ENCODE assay signal across 19 mouse cellular contexts in genomic region chr12:11754184-11754907, GRCm38 (mm10).
"Had no signal": no experiment of that assay in that cellular context is flagged by ENCODE, and none has a peak within 500 bp of the region (broad histone marks: within the 10 kb centered on the region; RNA-seq: fewer than 3 reads in every experiment).

No protein-coding gene starts in this region.

- H3K27ac ChIP-seq: midbrain, embryonic 10.5 days; midbrain, embryonic 12.5 days; neural tube, embryonic 13.5 days; neural tube, embryonic 15.5 days had no signal

- H3K4me3 ChIP-seq: midbrain, embryonic 10.5 days; midbrain, embryonic 12.5 days; myocyte; neural tube, embryonic 13.5 days; neural tube, embryonic 15.5 days had no signal

- H3K4me1 ChIP-seq: midbrain, embryonic 10.5 days; midbrain, embryonic 12.5 days; neural tube, embryonic 13.5 days; neural tube, embryonic 15.5 days had no signal

- H3K9ac ChIP-seq: lung, embryonic 14.5 days; midbrain, embryonic 12.5 days; neural tube, embryonic 13.5 days; neural tube, embryonic 15.5 days had no signal

- H3K4me2 ChIP-seq: lung, embryonic 14.5 days; midbrain, embryonic 12.5 days; neural tube, embryonic 13.5 days; neural tube, embryonic 15.5 days had no signal

- H3K9me3 ChIP-seq: midbrain, embryonic 10.5 days; midbrain, embryonic 12.5 days; neural tube, embryonic 13.5 days; neural tube, embryonic 15.5 days had no signal

- H3K27me3 ChIP-seq: midbrain, embryonic 12.5 days; neural tube, embryonic 13.5 days; neural tube, embryonic 15.5 days had no signal

- ATAC-seq: midbrain, embryonic 16.5 days had no signal

- H3K36me3 ChIP-seq: midbrain, embryonic 10.5 days; midbrain, embryonic 12.5 days; neural tube, embryonic 13.5 days; neural tube, embryonic 15.5 days had no signal

- DNase-seq: lung, adult 18-20 months; lung, embryonic 14.5 days; lung, postnatal 10 days; lung, postnatal 4 days; midbrain, embryonic 14.5 days; retina, postnatal 1 day; right cerebral cortex, adult 18-20 months; right cerebral cortex, postnatal 25 days; right cerebral cortex, postnatal 4 days; spleen, adult 18-20 months; thymus, adult 18-20 months; thymus, postnatal 14 days; thymus, postnatal 36 days had no signal
